Mouse (Mus musculus): ENCODE results near the gene Jak2. TPM values are rescaled to one million over a fixed set of nuclear protein-coding genes. Genes with fewer than 3 reads are reported as not detected.

Gene Jak2
- 11.4 and 11.8 TPM in 2 replicates for polyA plus RNA-seq (2015; fragmentation: Nextera tagmentation; extraction: Ambion mirVana)

GRCm38 (mm10) chr19:29251191-29251957, at the start of gene Jak2:
TSS of gene Jak2 (plus strand) at chr19:29251828.
- Histone ChIP-seq H3K36me3 (replicated peaks) (peaks cover 16% of the 10 kb centered on the region), H3K9me3 (replicated peaks) (no peaks in the 10 kb centered on the region), H3K4me2 (peak within 1 kb of the TSS; percentile 87), H3K9ac (peak within 1 kb of the TSS; percentile 100), H3K4me1 (replicated peaks) (peaks cover 52% of the 10 kb centered on the region), H3K27ac (replicated peaks) (peak within 1 kb of the TSS; percentile 100), H3K4me3 (replicated peaks) (peak within 1 kb of the TSS; percentile 97), H3K27me3 (no peaks in the 10 kb centered on the region)
- under 1% methylated on average over 93 of the region's 114 CpGs for WGBS (ENCODE audit: insufficient replicate concordance)
- ATAC-seq (ENCODE audit: insufficient read depth), result peak; percentile 91

GRCm38 (mm10) chr19:29203337-29203736, 48.3 kb upstream of the Jak2 start:
- peak overlapping the region; percentile 39 for H3K27ac ChIP-seq (replicated peaks)
- H3K4me2 ChIP-seq, result peak overlapping the region; percentile 18
- no peaks in the 10 kb centered on the region for H3K36me3 ChIP-seq (replicated peaks)
- H3K4me3 ChIP-seq (replicated peaks), result no peak overlapping the region
- peaks cover 32% of the 10 kb centered on the region for H3K4me1 ChIP-seq (replicated peaks)
- 10% methylated on average over 2 of the region's 2 CpGs for WGBS (ENCODE audit: insufficient replicate concordance)
- no peaks in the 10 kb centered on the region for H3K27me3 ChIP-seq
- H3K9me3 ChIP-seq (replicated peaks), result no peaks in the 10 kb centered on the region
- peak; percentile 77 for ATAC-seq (ENCODE audit: insufficient read depth)
- no peak overlapping the region for H3K9ac ChIP-seq

- 43% methylated on average over 4 of the region's 4 CpGs for WGBS (ENCODE audit: insufficient replicate concordance)
- Histone ChIP-seq H3K36me3 (replicated peaks) (no peaks in the 10 kb centered on the region), H3K27ac (replicated peaks) (peak overlapping the region; percentile 53; the same call in 1 of the 2 replicates), H3K9ac (peak overlapping the region; percentile 18; the same call in 1 of the 2 replicates), H3K4me2 (no peak overlapping the region), H3K4me3 (replicated peaks) (no peak overlapping the region), H3K9me3 (replicated peaks) (no peaks in the 10 kb centered on the region), H3K4me1 (replicated peaks) (peaks cover 25% of the 10 kb centered on the region), H3K27me3 (no peaks in the 10 kb centered on the region)
- no peak for ATAC-seq (ENCODE audit: insufficient read depth)
Measured at GRCm38 (mm10) chr19:29204583-29204982, 47.0 kb upstream of the Jak2 start.

GRCm38 (mm10) chr19:29205267-29205666, 46.4 kb upstream of the Jak2 start:
- no peak for ATAC-seq (ENCODE audit: insufficient read depth)

GRCm38 (mm10) chr19:29209898-29210297, 41.7 kb upstream of the Jak2 start:
- Histone ChIP-seq H3K4me1 (replicated peaks) (peaks cover under 1% of the 10 kb centered on the region; the same call in 1 of the 2 replicates), H3K9ac (no peak overlapping the region), H3K4me2 (no peak overlapping the region), H3K27me3 (no peaks in the 10 kb centered on the region), H3K36me3 (replicated peaks) (no peaks in the 10 kb centered on the region), H3K9me3 (replicated peaks) (no peaks in the 10 kb centered on the region), H3K4me3 (replicated peaks) (no peak overlapping the region), H3K27ac (replicated peaks) (no peak overlapping the region)
- WGBS (ENCODE audit: insufficient replicate concordance), result 43% methylated on average over 7 of the region's 7 CpGs
- no peak for ATAC-seq (ENCODE audit: insufficient read depth)

More at GRCm38 (mm10) chr19:29205267-29205666, 46.4 kb upstream of the Jak2 start:
- Histone ChIP-seq H3K36me3 (replicated peaks) (no peaks in the 10 kb centered on the region), H3K4me1 (replicated peaks) (peaks cover 21% of the 10 kb centered on the region), H3K27ac (replicated peaks) (no peak overlapping the region), H3K9me3 (replicated peaks) (no peaks in the 10 kb centered on the region), H3K27me3 (no peaks in the 10 kb centered on the region), H3K9ac (no peak overlapping the region), H3K4me2 (no peak overlapping the region), H3K4me3 (replicated peaks) (no peak overlapping the region)
- WGBS (ENCODE audit: insufficient replicate concordance), result 69% methylated on average over 2 of the region's 2 CpGs

- Histone ChIP-seq H3K36me3 (replicated peaks) (no peaks in the 10 kb centered on the region), H3K4me3 (replicated peaks) (no peak overlapping the region), H3K9me3 (replicated peaks) (no peaks in the 10 kb centered on the region), H3K4me2 (no peak overlapping the region), H3K4me1 (replicated peaks) (no peaks in the 10 kb centered on the region), H3K27me3 (no peaks in the 10 kb centered on the region), H3K9ac (no peak overlapping the region), H3K27ac (replicated peaks) (no peak overlapping the region)
- WGBS (ENCODE audit: insufficient replicate concordance), result 89% methylated on average over 9 of the region's 9 CpGs
- ATAC-seq (ENCODE audit: insufficient read depth), result no peak
Measured at GRCm38 (mm10) chr19:29210319-29210718, 41.3 kb upstream of the Jak2 start.

- Histone ChIP-seq H3K9ac (no peak overlapping the region), H3K4me1 (replicated peaks) (no peaks in the 10 kb centered on the region), H3K27me3 (no peaks in the 10 kb centered on the region), H3K4me2 (no peak overlapping the region), H3K36me3 (replicated peaks) (no peaks in the 10 kb centered on the region), H3K4me3 (replicated peaks) (no peak overlapping the region), H3K9me3 (replicated peaks) (no peaks in the 10 kb centered on the region), H3K27ac (replicated peaks) (no peak overlapping the region)
- WGBS (ENCODE audit: insufficient replicate concordance), result 62% methylated on average over 8 of the region's 8 CpGs
- ATAC-seq (ENCODE audit: insufficient read depth), result no peak
Measured at GRCm38 (mm10) chr19:29215811-29216509, 35.7 kb upstream of the Jak2 start.

- no peaks in the 10 kb centered on the region for H3K36me3 ChIP-seq (replicated peaks)
- H3K9me3 ChIP-seq (replicated peaks), result no peaks in the 10 kb centered on the region
- H3K4me3 ChIP-seq (replicated peaks), result no peak overlapping the region
- WGBS (ENCODE audit: insufficient replicate concordance), result 31% methylated on average over 4 of the region's 4 CpGs
- H3K4me2 ChIP-seq, result no peak overlapping the region
- ATAC-seq (ENCODE audit: insufficient read depth), result no peak
- no peaks in the 10 kb centered on the region for H3K27me3 ChIP-seq
- no peak overlapping the region for H3K27ac ChIP-seq (replicated peaks)
- no peak overlapping the region for H3K9ac ChIP-seq
- no peaks in the 10 kb centered on the region for H3K4me1 ChIP-seq (replicated peaks)
Measured at GRCm38 (mm10) chr19:29221867-29222266, 29.8 kb upstream of the Jak2 start.

GRCm38 (mm10) chr19:29224968-29225367, 26.7 kb upstream of the Jak2 start:
- Histone ChIP-seq H3K4me1 (replicated peaks) (peaks cover 12% of the 10 kb centered on the region), H3K36me3 (replicated peaks) (no peaks in the 10 kb centered on the region), H3K9me3 (replicated peaks) (no peaks in the 10 kb centered on the region), H3K9ac (no peak overlapping the region), H3K27ac (replicated peaks) (no peak overlapping the region), H3K27me3 (no peaks in the 10 kb centered on the region), H3K4me3 (replicated peaks) (no peak overlapping the region), H3K4me2 (no peak overlapping the region)
- ATAC-seq (ENCODE audit: insufficient read depth), result no peak

GRCm38 (mm10) chr19:29226996-29227395, 24.6 kb upstream of the Jak2 start:
- no peak overlapping the region for H3K4me2 ChIP-seq
- WGBS (ENCODE audit: insufficient replicate concordance), result 16% methylated on average over 1 of the region's 1 CpGs
- no peak for ATAC-seq (ENCODE audit: insufficient read depth)
- no peaks in the 10 kb centered on the region for H3K36me3 ChIP-seq (replicated peaks)
- peaks cover 13% of the 10 kb centered on the region for H3K4me1 ChIP-seq (replicated peaks)
- no peaks in the 10 kb centered on the region for H3K9me3 ChIP-seq (replicated peaks)
- no peak overlapping the region for H3K4me3 ChIP-seq (replicated peaks)
- no peak overlapping the region for H3K27ac ChIP-seq (replicated peaks)
- no peak overlapping the region for H3K9ac ChIP-seq
- H3K27me3 ChIP-seq, result no peaks in the 10 kb centered on the region

- ATAC-seq (ENCODE audit: insufficient read depth), result 0 out of 2 replicates have a peak, but pooled peaks have one; percentile 15
- peaks cover 24% of the 10 kb centered on the region for H3K4me1 ChIP-seq (replicated peaks)
- H3K4me3 ChIP-seq (replicated peaks), result no peak overlapping the region
- no peaks in the 10 kb centered on the region for H3K9me3 ChIP-seq (replicated peaks)
- H3K36me3 ChIP-seq (replicated peaks), result no peaks in the 10 kb centered on the region
- H3K9ac ChIP-seq, result no peak overlapping the region
- 0 out of 2 replicates have a peak overlapping the region, but pooled peaks have one; percentile 7 for H3K4me2 ChIP-seq
- no peak overlapping the region for H3K27ac ChIP-seq (replicated peaks)
- 21% methylated on average over 9 of the region's 9 CpGs for WGBS (ENCODE audit: insufficient replicate concordance)
- H3K27me3 ChIP-seq, result no peaks in the 10 kb centered on the region
Measured at GRCm38 (mm10) chr19:29227941-29228590, 23.6 kb upstream of the Jak2 start.

Measured in liver, embryonic 15.5 days (tissue).